Mouse (Mus musculus): ENCODE measurements around the gene Ndel1. TPM values are rescaled to one million over a fixed set of nuclear protein-coding genes. Genes with fewer than 3 reads are reported as not detected.

Gene Ndel1
- 74.2 TPM for total RNA-seq (2023)

GRCm38 (mm10) chr11:68871748-68872147 lies at the start of gene Ndel1:
TSS of gene Ndel1 (minus strand) at chr11:68871858.

GRCm38 (mm10) chr11:68901351-68902046 lies 29.8 kb upstream of the Ndel1 start, which contains the start of gene Rpl26:
TSS of gene Rpl26 (plus strand) at chr11:68901583.

DNA sequence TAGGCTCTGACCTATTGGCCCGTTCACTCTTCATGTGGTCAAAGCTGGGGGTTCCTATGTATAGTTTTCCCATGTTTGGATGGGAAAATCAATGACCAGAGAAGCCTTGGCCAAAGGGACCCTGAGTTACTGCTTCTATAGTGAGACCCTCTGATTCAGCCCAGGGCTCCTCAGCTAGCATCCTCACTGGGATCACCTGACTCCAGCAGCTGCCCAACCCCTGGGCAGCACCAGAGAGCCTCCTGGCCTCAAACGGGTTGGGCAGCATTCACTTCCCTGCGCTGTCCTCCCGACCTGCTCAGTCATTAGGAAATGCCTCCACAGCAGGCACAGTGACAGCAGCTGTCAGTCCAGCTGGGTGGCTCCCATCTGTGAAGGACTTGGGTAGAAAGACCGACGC lies 16.6 kb upstream of the Ndel1 start, which contains the start of gene Rnf222:
Gene Rnf222, plus strand, starts transcription at position 301 of the 400 bp plus-strand sequence.

Other genes with a start within 250 kb of the Ndel1 start
- gene Myh10, start 180.3 kb downstream of the Ndel1 start, total RNA-seq (2023) = 2.2 TPM
- not detected for gene Rnf222, start 16.7 kb upstream of the Ndel1 start, total RNA-seq (2023)
- 2,850 TPM for gene Rpl26, start 29.7 kb upstream of the Ndel1 start, total RNA-seq (2023)
- gene Odf4, start 55.2 kb upstream of the Ndel1 start, total RNA-seq (2023) = not detected
- gene Arhgef15, start 85.6 kb upstream of the Ndel1 start, total RNA-seq (2023) = 0.53 TPM
- 1.4 TPM for gene Slc25a35, start 96.3 kb upstream of the Ndel1 start, total RNA-seq (2023)
- 9.9 TPM for gene Rangrf, start 103.3 kb upstream of the Ndel1 start, total RNA-seq (2023)
- gene Pfas, start 136.6 kb upstream of the Ndel1 start, total RNA-seq (2023) = 21.7 TPM
- 23.4 TPM for gene Ctc1, start 144.1 kb upstream of the Ndel1 start, total RNA-seq (2023)
- gene Aurkb, start 173.8 kb upstream of the Ndel1 start, total RNA-seq (2023) = 1.6 TPM
- gene Borcs6, start 187.9 kb upstream of the Ndel1 start, total RNA-seq (2023) = 9.0 TPM
- not detected for gene Tmem107, start 198.9 kb upstream of the Ndel1 start, total RNA-seq (2023)
- gene Vamp2, start 216.6 kb upstream of the Ndel1 start, total RNA-seq (2023) = 306 TPM
- gene Per1, start 223.4 kb upstream of the Ndel1 start, total RNA-seq (2023) = 568 TPM
- gene Hes7, start 248.5 kb upstream of the Ndel1 start, total RNA-seq (2023) = not detected